Mouse (Mus musculus): ENCODE measurements around the gene Gnao1. TPM values are rescaled to one million over a fixed set of nuclear protein-coding genes. Genes with fewer than 3 reads are reported as not detected.

Gene Gnao1
- polyA plus RNA-seq, 1 experiment from 2014 or later: 7.2 TPM

DNA sequence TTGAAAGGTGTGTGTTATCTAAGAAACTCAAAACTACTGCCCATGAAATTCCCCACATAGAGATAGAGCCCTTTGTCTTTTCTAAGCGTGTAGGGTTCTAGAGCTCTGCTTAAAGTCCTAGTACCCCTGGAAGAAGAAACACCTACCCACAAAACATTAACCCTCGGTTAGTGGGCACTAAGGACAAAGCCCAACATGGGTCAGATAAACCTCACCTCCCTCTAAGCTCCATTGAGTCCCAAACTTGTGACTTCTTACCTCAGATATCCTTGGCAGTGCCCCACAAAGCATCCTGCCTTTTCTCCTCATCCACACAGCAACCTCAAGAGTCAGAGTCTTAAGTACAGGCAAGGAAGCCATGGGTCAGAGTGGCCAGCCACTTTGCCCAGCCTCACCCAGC lies 108.8 kb downstream of the Gnao1 start:
- H3K4me2 ChIP-seq (replicated peaks; ENCODE audit: low read depth): no peak overlapping the region
- H3K4me1 ChIP-seq (replicated peaks; ENCODE audit: control insufficient read depth, insufficient read depth): 0 out of 2 replicates have a peak, but pooled peaks cover 2% of the 10 kb centered on the region
- H3K36me3 ChIP-seq (ENCODE audit: control insufficient read depth, insufficient read depth, low read length): no peaks in the 10 kb centered on the region
- H3K27me3 ChIP-seq (ENCODE audit: control insufficient read depth, insufficient read depth, low read length): no peaks in the 10 kb centered on the region
- TF ChIP-seq CTCF (IDR thresholded peaks at IDR 0.05; ENCODE audit: low read depth): no peak
- no peak for TF ChIP-seq EP300 (optimal IDR thresholded peaks at IDR 0.05)
- no peak overlapping the region for H3K27ac ChIP-seq (replicated peaks)
- no peak for DNase-seq (ENCODE audit: low spot score)
- ATAC-seq (ENCODE audit: low FRiP score, low TSS enrichment): no peak
- H3K9me3 ChIP-seq (ENCODE audit: control insufficient read depth, low read length): no peaks in the 10 kb centered on the region
- H3K9ac ChIP-seq (ENCODE audit: low read length): no peak overlapping the region
- WGBS: 83% methylated on average over 2 of the region's 2 CpGs
- H3K4me3 ChIP-seq (ENCODE audit: low read depth, low read length): no peak overlapping the region

DNA sequence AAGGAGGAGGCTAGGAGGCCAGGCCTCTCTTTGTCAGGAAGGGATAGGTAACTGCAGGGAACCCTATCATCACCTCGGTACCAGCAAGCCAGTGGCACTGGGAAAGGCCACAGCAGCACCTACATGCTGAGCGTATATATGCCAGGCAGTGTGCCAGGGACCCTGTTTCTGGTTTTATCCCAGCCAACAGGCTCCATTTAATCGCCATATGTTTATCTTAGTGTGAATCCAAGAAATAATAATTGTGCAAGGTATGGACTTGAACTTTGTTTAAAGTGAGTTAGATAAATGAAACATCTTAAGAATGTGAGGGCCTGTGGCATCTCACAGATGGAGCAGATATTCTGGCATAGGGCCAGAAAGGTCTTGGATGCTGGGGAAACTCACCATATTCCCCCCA lies 109.7 kb downstream of the Gnao1 start:
- 0 out of 2 replicates have a peak, but pooled peaks cover 2% of the 10 kb centered on the region for H3K4me1 ChIP-seq (replicated peaks; ENCODE audit: control insufficient read depth, insufficient read depth)
- no peak for DNase-seq (ENCODE audit: low spot score)
- H3K36me3 ChIP-seq (ENCODE audit: control insufficient read depth, insufficient read depth, low read length): no peaks in the 10 kb centered on the region
- TF ChIP-seq CTCF (IDR thresholded peaks at IDR 0.05; ENCODE audit: low read depth): no peak
- no peaks in the 10 kb centered on the region for H3K9me3 ChIP-seq (ENCODE audit: control insufficient read depth, low read length)
- no peak overlapping the region for H3K9ac ChIP-seq (ENCODE audit: low read length)
- 42% methylated on average over 3 of the region's 3 CpGs for WGBS
- H3K4me2 ChIP-seq (replicated peaks; ENCODE audit: low read depth): no peak overlapping the region
- H3K27ac ChIP-seq (replicated peaks): no peak overlapping the region
- ATAC-seq (ENCODE audit: low FRiP score, low TSS enrichment): no peak
- no peaks in the 10 kb centered on the region for H3K27me3 ChIP-seq (ENCODE audit: control insufficient read depth, insufficient read depth, low read length)
- no peak overlapping the region for H3K4me3 ChIP-seq (ENCODE audit: low read depth, low read length)

DNA sequence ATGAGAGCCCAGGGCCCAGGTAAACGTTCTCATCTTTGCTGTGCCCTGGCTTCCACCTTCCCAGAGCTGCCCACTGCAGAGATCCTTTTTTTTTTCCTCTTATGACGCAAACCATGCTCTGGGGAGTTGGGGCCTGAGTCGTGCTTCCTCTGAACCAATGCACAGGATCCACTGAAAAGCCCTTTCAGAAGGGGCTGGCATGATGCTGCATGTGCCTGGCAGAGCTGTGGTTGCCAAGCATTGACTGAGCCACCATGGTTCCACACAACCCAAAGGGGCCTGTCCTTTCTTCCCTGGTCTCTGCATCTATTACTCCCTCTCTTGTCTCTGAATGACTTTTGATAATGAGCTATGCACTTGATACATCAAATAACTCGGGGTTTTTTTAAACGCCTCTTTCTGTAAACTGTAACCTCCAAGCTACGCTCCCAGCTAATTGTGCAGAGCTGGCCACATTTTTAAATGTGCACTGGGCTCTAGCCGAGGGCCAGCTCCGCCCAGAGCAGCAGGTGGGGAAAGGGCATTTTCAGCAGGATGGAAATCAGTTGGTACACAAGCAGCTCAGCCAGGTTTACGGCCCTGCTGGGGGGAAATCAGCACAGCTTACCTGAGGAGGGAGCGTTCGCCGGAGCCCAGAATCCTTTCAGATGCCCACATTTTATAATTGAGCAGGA lies 110.3 kb downstream of the Gnao1 start:
- Histone ChIP-seq H3K9me3 (ENCODE audit: control insufficient read depth, low read length) (no peaks in the 10 kb centered on the region), H3K27ac (replicated peaks) (no peak overlapping the region), H3K27me3 (ENCODE audit: control insufficient read depth, insufficient read depth, low read length) (no peaks in the 10 kb centered on the region), H3K4me1 (replicated peaks; ENCODE audit: control insufficient read depth, insufficient read depth) (0 out of 2 replicates have a peak, but pooled peaks cover 2% of the 10 kb centered on the region), H3K36me3 (ENCODE audit: control insufficient read depth, insufficient read depth, low read length) (no peaks in the 10 kb centered on the region), H3K9ac (ENCODE audit: low read length) (no peak overlapping the region), H3K4me3 (ENCODE audit: low read depth, low read length) (no peak overlapping the region), H3K4me2 (replicated peaks; ENCODE audit: low read depth) (no peak overlapping the region)
- ATAC-seq (ENCODE audit: low FRiP score, low TSS enrichment) (no peak), DNase-seq (ENCODE audit: low spot score) (no peak)
- 55% methylated on average over 12 of the region's 12 CpGs for WGBS
- TF ChIP-seq EP300 (optimal IDR thresholded peaks at IDR 0.05) (no peak), CTCF (IDR thresholded peaks at IDR 0.05; ENCODE audit: low read depth) (no peak)

DNA sequence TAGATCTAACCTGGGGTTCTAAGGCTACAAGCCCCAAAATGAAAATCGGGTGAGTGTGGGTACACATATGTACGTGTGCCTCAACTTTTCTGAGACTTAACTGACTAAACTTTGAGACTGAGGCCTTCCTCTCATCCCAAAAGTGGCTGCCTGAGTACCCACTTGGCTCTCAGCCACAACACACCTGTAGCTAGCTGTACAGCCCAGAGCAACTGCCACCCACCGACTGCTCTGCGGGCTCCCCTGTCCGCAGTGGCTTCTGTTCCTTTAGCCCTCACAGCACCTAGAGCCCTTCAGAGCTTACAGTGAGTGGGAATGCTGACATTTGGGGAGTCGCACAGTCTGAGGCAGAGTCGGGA lies 110.8 kb downstream of the Gnao1 start:
- no peak overlapping the region for H3K9ac ChIP-seq (ENCODE audit: low read length)
- 0 out of 2 replicates have a peak, but pooled peaks cover 2% of the 10 kb centered on the region for H3K4me1 ChIP-seq (replicated peaks; ENCODE audit: control insufficient read depth, insufficient read depth)
- no peaks in the 10 kb centered on the region for H3K27me3 ChIP-seq (ENCODE audit: control insufficient read depth, insufficient read depth, low read length)
- DNase-seq (ENCODE audit: low spot score) (no peak), ATAC-seq (ENCODE audit: low FRiP score, low TSS enrichment) (no peak)
- WGBS: 88% methylated on average over 7 of the region's 7 CpGs
- no peaks in the 10 kb centered on the region for H3K36me3 ChIP-seq (ENCODE audit: control insufficient read depth, insufficient read depth, low read length)
- H3K9me3 ChIP-seq (ENCODE audit: control insufficient read depth, low read length): no peaks in the 10 kb centered on the region
- TF ChIP-seq CTCF (IDR thresholded peaks at IDR 0.05; ENCODE audit: low read depth) (no peak), EP300 (optimal IDR thresholded peaks at IDR 0.05) (no peak)
- no peak overlapping the region for H3K27ac ChIP-seq (replicated peaks)
- H3K4me3 ChIP-seq (ENCODE audit: low read depth, low read length): no peak overlapping the region
- H3K4me2 ChIP-seq (replicated peaks; ENCODE audit: low read depth): no peak overlapping the region

DNA sequence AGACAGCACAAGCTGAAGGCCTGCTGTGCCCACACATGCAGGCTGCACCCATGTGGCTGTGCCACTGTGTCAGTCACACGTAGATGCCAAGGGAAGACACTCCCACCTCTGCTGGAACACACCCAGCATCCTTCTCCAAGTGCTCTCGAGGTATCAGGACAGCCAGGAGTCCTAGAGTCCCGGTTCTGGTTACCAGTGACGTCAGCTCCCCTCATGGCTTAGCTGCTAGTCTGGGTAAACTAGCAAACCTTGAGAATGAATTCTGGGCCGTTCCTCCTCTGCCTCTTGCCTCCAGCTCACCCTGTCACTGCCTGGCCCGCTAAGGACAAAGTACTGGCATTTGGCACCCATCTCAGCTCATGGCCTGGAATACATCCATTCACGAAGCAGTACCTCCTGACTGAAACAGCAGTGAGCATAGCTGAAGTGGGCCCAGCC lies 114.2 kb downstream of the Gnao1 start:
- Histone ChIP-seq H3K27me3 (ENCODE audit: control insufficient read depth, insufficient read depth, low read length) (no peaks in the 10 kb centered on the region), H3K4me3 (ENCODE audit: low read depth, low read length) (no peak overlapping the region), H3K4me1 (replicated peaks; ENCODE audit: control insufficient read depth, insufficient read depth) (no peaks in the 10 kb centered on the region), H3K4me2 (replicated peaks; ENCODE audit: low read depth) (no peak overlapping the region), H3K36me3 (ENCODE audit: control insufficient read depth, insufficient read depth, low read length) (no peaks in the 10 kb centered on the region), H3K9ac (ENCODE audit: low read length) (no peak overlapping the region), H3K27ac (replicated peaks) (no peak overlapping the region), H3K9me3 (ENCODE audit: control insufficient read depth, low read length) (no peaks in the 10 kb centered on the region)
- TF ChIP-seq EP300 (optimal IDR thresholded peaks at IDR 0.05) (no peak), CTCF (IDR thresholded peaks at IDR 0.05; ENCODE audit: low read depth) (no peak)
- DNase-seq (ENCODE audit: low spot score): no peak
- WGBS: 36% methylated on average over 7 of the region's 7 CpGs
- ATAC-seq (ENCODE audit: low FRiP score, low TSS enrichment): 0 out of 2 replicates have a peak, but pooled peaks have one; percentile 17

DNA sequence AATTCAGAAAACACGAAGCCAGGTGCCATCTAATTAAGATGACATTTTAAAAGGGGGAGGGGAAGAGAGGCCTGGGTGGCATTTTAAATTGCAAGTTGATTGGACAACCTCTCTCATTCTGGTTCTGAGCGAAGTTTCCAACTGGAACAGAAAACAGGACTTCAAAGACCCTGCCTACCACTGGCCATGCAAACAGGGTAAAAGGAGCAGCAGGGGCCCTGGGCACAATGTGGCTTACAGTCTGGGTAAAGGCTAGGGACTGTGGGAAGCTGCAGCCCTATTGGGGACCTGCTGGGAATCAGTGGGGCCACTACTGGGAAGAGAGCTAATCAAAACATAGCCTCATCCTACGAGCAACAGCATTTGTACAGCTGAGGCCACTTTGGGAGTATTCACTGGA lies 115.7 kb downstream of the Gnao1 start:
- H3K4me3 ChIP-seq (ENCODE audit: low read depth, low read length): no peak overlapping the region
- H3K36me3 ChIP-seq (ENCODE audit: control insufficient read depth, insufficient read depth, low read length): no peaks in the 10 kb centered on the region
- H3K9ac ChIP-seq (ENCODE audit: low read length): no peak overlapping the region
- no peak overlapping the region for H3K27ac ChIP-seq (replicated peaks)
- 64% methylated on average over 3 of the region's 3 CpGs for WGBS
- TF ChIP-seq CTCF (IDR thresholded peaks at IDR 0.05; ENCODE audit: low read depth): no peak
- TF ChIP-seq EP300 (optimal IDR thresholded peaks at IDR 0.05): no peak
- DNase-seq (ENCODE audit: low spot score) (no peak), ATAC-seq (ENCODE audit: low FRiP score, low TSS enrichment) (no peak)
- H3K27me3 ChIP-seq (ENCODE audit: control insufficient read depth, insufficient read depth, low read length): no peaks in the 10 kb centered on the region
- H3K9me3 ChIP-seq (ENCODE audit: control insufficient read depth, low read length): no peaks in the 10 kb centered on the region
- no peaks in the 10 kb centered on the region for H3K4me1 ChIP-seq (replicated peaks; ENCODE audit: control insufficient read depth, insufficient read depth)
- H3K4me2 ChIP-seq (replicated peaks; ENCODE audit: low read depth): no peak overlapping the region

Measured in stomach, postnatal 0 days (tissue).